Mouse (Mus musculus) right cerebral cortex, postnatal 14 days (tissue): Measurements from ENCODE around the gene E330009J07Rik.

Experiments
- DNase-seq: peaks from one replicate; pipeline ENCODE4 v3.0.0; 2022

E330009J07Rik gene

GRCm38 (mm10) chr6:40436047-40436483 is at the start of gene E330009J07Rik:
Gene E330009J07Rik (minus strand): TSS chr6:40436135.
- peak; percentile 73 for DNase-seq

- no peak for DNase-seq
These were observed 46.4 kb upstream of the E330009J07Rik start for GRCm38 (mm10) chr6:40482318-40482717.

GRCm38 (mm10) chr6:40479705-40480104 is 43.8 kb upstream of the E330009J07Rik start:
- no peak for DNase-seq

- DNase-seq = no peak
These were observed 40.2 kb upstream of the E330009J07Rik start for GRCm38 (mm10) chr6:40476132-40476531.

- no peak for DNase-seq
These were observed 35.7 kb upstream of the E330009J07Rik start for GRCm38 (mm10) chr6:40471720-40472010.

- DNase-seq = peak; percentile 90
These were observed 35.2 kb upstream of the E330009J07Rik start, which contains the start of gene Ssbp1 for GRCm38 (mm10) chr6:40470916-40471719. Gene Ssbp1 (plus strand): TSS chr6:40471352.

GRCm38 (mm10) chr6:40465710-40466109 is 29.8 kb upstream of the E330009J07Rik start:
- DNase-seq = no peak

- DNase-seq = no peak
These were observed 18.6 kb upstream of the E330009J07Rik start for GRCm38 (mm10) chr6:40454436-40455041.

GRCm38 (mm10) chr6:40448626-40449025 is 12.7 kb upstream of the E330009J07Rik start:
- DNase-seq = no peak

GRCm38 (mm10) chr6:40443281-40443928 is 7.5 kb upstream of the E330009J07Rik start:
- no peak for DNase-seq

- DNase-seq = no peak
These were observed 5.8 kb upstream of the E330009J07Rik start for GRCm38 (mm10) chr6:40441755-40442154.

- no peak for DNase-seq
These were observed 5.3 kb upstream of the E330009J07Rik start for GRCm38 (mm10) chr6:40441276-40441675.

GRCm38 (mm10) chr6:40439731-40440130 is 3.8 kb upstream of the E330009J07Rik start:
- no peak for DNase-seq

GRCm38 (mm10) chr6:40438936-40439335 is 3.0 kb upstream of the E330009J07Rik start, which contains the start of gene Wee2:
Gene Wee2 (plus strand): TSS chr6:40439088.
- DNase-seq = no peak

GRCm38 (mm10) chr6:40435151-40436046 is 536 bp downstream of the E330009J07Rik start:
- peak; percentile 66 for DNase-seq

GRCm38 (mm10) chr6:40434697-40435096 is 1.2 kb downstream of the E330009J07Rik start:
- DNase-seq = no peak

- peak; percentile 55 for DNase-seq
These were observed 3.3 kb downstream of the E330009J07Rik start for GRCm38 (mm10) chr6:40432346-40433275.

- no peak for DNase-seq
These were observed 4.1 kb downstream of the E330009J07Rik start for GRCm38 (mm10) chr6:40431812-40432211.

GRCm38 (mm10) chr6:40431356-40431755 is 4.6 kb downstream of the E330009J07Rik start:
- no peak for DNase-seq

- DNase-seq = no peak
These were observed 5.1 kb downstream of the E330009J07Rik start for GRCm38 (mm10) chr6:40430878-40431277.

GRCm38 (mm10) chr6:40430251-40430650 is 5.7 kb downstream of the E330009J07Rik start:
- no peak for DNase-seq
